Mouse (Mus musculus) neural tube, embryonic 13.5 days (tissue): ENCODE measurements around the gene Map3k6. TPM values are rescaled to one million over a fixed set of nuclear protein-coding genes. Genes with fewer than 3 reads are reported as not detected.
A peak's percentile ranks its signal among the peaks of the same experiment; 100 is the strongest.

ENCODE experiments used
- ATAC-seq: fragments of 200-750 bp; cut with Nextera tagmentation; 2 replicates; pipeline ENCODE4 v1.8.0; 2017; ENCODE audit warnings: low read depth, mild to moderate bottlenecking, moderate TSS enrichment, moderate library complexity
- H3K27ac ChIP-seq: fragments of 300-500 bp; sonication (generic); replicated peaks from 2 replicates; pipeline ENCODE4 v1.5.1; 2015; ENCODE audit warnings: moderate library complexity, mild to moderate bottlenecking, inconsistent platforms
- H3K27me3 ChIP-seq: fragments of 300-500 bp; sonication (generic); 2 replicates; pipeline ENCODE4 v1.6.1; 2015; ENCODE audit warnings: mild to moderate bottlenecking, inconsistent platforms
- H3K36me3 ChIP-seq: fragments of 300-500 bp; sonication (generic); 2 replicates; pipeline ENCODE4 v1.6.1; 2015; ENCODE audit warnings: mild to moderate bottlenecking, inconsistent platforms
- H3K4me1 ChIP-seq: fragments of 300-500 bp; sonication (generic); replicated peaks from 2 replicates; pipeline ENCODE4 v1.6.1; 2015; ENCODE audit warnings: inconsistent platforms
- H3K4me2 ChIP-seq: fragments of 300-500 bp; sonication (generic); 2 replicates; pipeline ENCODE4 v1.6.1; 2015; ENCODE audit warnings: inconsistent platforms, mild to moderate bottlenecking, moderate library complexity
- H3K4me3 ChIP-seq: fragments of 300-500 bp; sonication (generic); 2 replicates; pipeline ENCODE4 v1.5.1; 2015; ENCODE audit warnings: mild to moderate bottlenecking, inconsistent platforms
- H3K9ac ChIP-seq: fragments of 300-500 bp; sonication (generic); 2 replicates; pipeline ENCODE4 v1.6.1; 2015; ENCODE audit warnings: moderate library complexity, mild to moderate bottlenecking, inconsistent platforms
- H3K9me3 ChIP-seq: fragments of 300-500 bp; sonication (generic); 2 replicates; pipeline ENCODE4 v1.6.1; 2016; ENCODE audit warnings: inconsistent platforms
- WGBS: fragments of 180-500 bp; shearing (Covaris S2); methylation state at CpG from one replicate; pipeline ENCODE4 v1.1.7; 2015; 5-methylcytosine and 5-hydroxymethylcytosine counted together
- microRNA-seq: library from miRNA; unstranded; fragments of <30 nt; microRNA quantifications from one replicate; pipeline ENCODE4, GENCODE M21; 2016
- polyA plus RNA-seq: library from polyadenylated mRNA; unstranded; fragments of >200 nt; fragmentation: Nextera tagmentation; extraction: Ambion mirVana; gene quantifications from 2 replicates; pipeline ENCODE4 v1.2.1, GENCODE M21; 2015

The Map3k6 gene
- polyA plus RNA-seq, 1 experiment from 2014 or later = 2.7 TPM

GRCm38 (mm10) chr4:133292901-133293843 is 52.6 kb downstream of the Map3k6 start:
- H3K9me3 ChIP-seq = no peaks in the 10 kb centered on the region
- 7% methylated on average over 24 of the region's 24 CpGs for WGBS
- ATAC-seq = peak; percentile 29; the same call in 1 of the 2 replicates
- H3K4me1 ChIP-seq = peaks cover 28% of the 10 kb centered on the region
- peak overlapping the region; percentile 32; the same call in 1 of the 2 replicates for H3K9ac ChIP-seq
- H3K4me3 ChIP-seq = no peak overlapping the region
- H3K27ac ChIP-seq = peak overlapping the region; percentile 49
- H3K36me3 ChIP-seq = peaks cover 27% of the 10 kb centered on the region
- 0 out of 2 replicates have a peak, but pooled peaks cover 5% of the 10 kb centered on the region for H3K27me3 ChIP-seq
- peak overlapping the region; percentile 14 for H3K4me2 ChIP-seq

- 0 out of 2 replicates have a peak, but pooled peaks cover 5% of the 10 kb centered on the region for H3K27me3 ChIP-seq
- no peaks in the 10 kb centered on the region for H3K9me3 ChIP-seq
- peaks cover 37% of the 10 kb centered on the region for H3K4me1 ChIP-seq
- no peak for ATAC-seq
- H3K9ac ChIP-seq = 0 out of 2 replicates have a peak overlapping the region, but pooled peaks have one; percentile 8
- no peak overlapping the region for H3K4me3 ChIP-seq
- no peak overlapping the region for H3K4me2 ChIP-seq
- 30% methylated on average over 11 of the region's 11 CpGs for WGBS
- H3K27ac ChIP-seq = no peak overlapping the region
- peaks cover 27% of the 10 kb centered on the region for H3K36me3 ChIP-seq
Observed at GRCm38 (mm10) chr4:133294084-133294483, 53.5 kb downstream of the Map3k6 start.

- Histone ChIP-seq H3K27ac (no peak overlapping the region), H3K36me3 (peaks cover 46% of the 10 kb centered on the region), H3K9ac (peak overlapping the region; percentile 18; the same call in 1 of the 2 replicates), H3K4me1 (peaks cover 50% of the 10 kb centered on the region), H3K27me3 (0 out of 2 replicates have a peak, but pooled peaks cover 5% of the 10 kb centered on the region), H3K4me3 (no peak overlapping the region), H3K4me2 (no peak overlapping the region), H3K9me3 (no peaks in the 10 kb centered on the region)
- ATAC-seq = no peak
- 68% methylated on average over 10 of the region's 10 CpGs for WGBS
Observed at GRCm38 (mm10) chr4:133297360-133297759, 56.7 kb downstream of the Map3k6 start.

GRCm38 (mm10) chr4:133297801-133298238 is 57.2 kb downstream of the Map3k6 start:
- Histone ChIP-seq H3K27me3 (0 out of 2 replicates have a peak, but pooled peaks cover 5% of the 10 kb centered on the region), H3K9ac (peak overlapping the region; percentile 51; the same call in 1 of the 2 replicates), H3K27ac (peak overlapping the region; percentile 68), H3K36me3 (peaks cover 47% of the 10 kb centered on the region), H3K4me1 (peaks cover 47% of the 10 kb centered on the region), H3K9me3 (no peaks in the 10 kb centered on the region), H3K4me3 (no peak overlapping the region), H3K4me2 (no peak overlapping the region)
- WGBS = 0% methylated on average over 5 of the region's 5 CpGs
- peak; percentile 74 for ATAC-seq

- H3K9ac ChIP-seq = peak overlapping the region; percentile 49
- no peak for ATAC-seq
Observed at GRCm38 (mm10) chr4:133298516-133299365, 58.1 kb downstream of the Map3k6 start.

GRCm38 (mm10) chr4:133299701-133300100 is 59.1 kb downstream of the Map3k6 start:
- peak overlapping the region; percentile 68 for H3K27ac ChIP-seq
- 0 out of 2 replicates have a peak, but pooled peaks cover 3% of the 10 kb centered on the region for H3K27me3 ChIP-seq
- peaks cover 31% of the 10 kb centered on the region for H3K4me1 ChIP-seq
- no peak overlapping the region for H3K4me3 ChIP-seq
- peak; percentile 25; the same call in 1 of the 2 replicates for ATAC-seq
- no peak overlapping the region for H3K4me2 ChIP-seq
- 45% methylated on average over 5 of the region's 5 CpGs for WGBS
- peaks cover 58% of the 10 kb centered on the region for H3K36me3 ChIP-seq
- peak overlapping the region; percentile 49; the same call in 1 of the 2 replicates for H3K9ac ChIP-seq
- no peaks in the 10 kb centered on the region for H3K9me3 ChIP-seq

More at GRCm38 (mm10) chr4:133298516-133299365, 58.1 kb downstream of the Map3k6 start:
- H3K9me3 ChIP-seq = no peaks in the 10 kb centered on the region
- H3K27me3 ChIP-seq = 0 out of 2 replicates have a peak, but pooled peaks cover 5% of the 10 kb centered on the region
- peak overlapping the region; percentile 68 for H3K27ac ChIP-seq
- 30% methylated on average over 12 of the region's 12 CpGs for WGBS
- H3K4me1 ChIP-seq = peaks cover 38% of the 10 kb centered on the region
- H3K36me3 ChIP-seq = peaks cover 55% of the 10 kb centered on the region
- no peak overlapping the region for H3K4me3 ChIP-seq
- H3K4me2 ChIP-seq = no peak overlapping the region

- H3K27me3 ChIP-seq = no peaks in the 10 kb centered on the region
- ATAC-seq = no peak
- peaks cover 31% of the 10 kb centered on the region for H3K4me1 ChIP-seq
- peak overlapping the region; percentile 34 for H3K27ac ChIP-seq
- no peak overlapping the region for H3K4me3 ChIP-seq
- H3K9ac ChIP-seq = no peak overlapping the region
- no peaks in the 10 kb centered on the region for H3K9me3 ChIP-seq
- WGBS = 90% methylated on average over 11 of the region's 11 CpGs
- peaks cover 58% of the 10 kb centered on the region for H3K36me3 ChIP-seq
- H3K4me2 ChIP-seq = no peak overlapping the region
Observed at GRCm38 (mm10) chr4:133300421-133300820, 59.8 kb downstream of the Map3k6 start.

- no peak for ATAC-seq
- H3K36me3 ChIP-seq = peaks cover 51% of the 10 kb centered on the region
- H3K4me1 ChIP-seq = peaks cover 31% of the 10 kb centered on the region
- peak overlapping the region; percentile 41; the same call in 1 of the 2 replicates for H3K9ac ChIP-seq
- H3K27me3 ChIP-seq = no peaks in the 10 kb centered on the region
- H3K4me3 ChIP-seq = no peak overlapping the region
- H3K4me2 ChIP-seq = no peak overlapping the region
- H3K9me3 ChIP-seq = no peaks in the 10 kb centered on the region
- H3K27ac ChIP-seq = 0 out of 2 replicates have a peak overlapping the region, but pooled peaks have one; percentile 7
- WGBS = 24% methylated on average over 4 of the region's 4 CpGs
Observed at GRCm38 (mm10) chr4:133301802-133302201, 61.2 kb downstream of the Map3k6 start.

Small RNA genes within 50 kb of the gene (microRNA-seq; reads per million reads assigned to microRNA genes)
- gene Mir7017 = not detected

Other genes starting within 250 kb of the Map3k6 start
- gene Ahdc1, start 229.6 kb upstream of the Map3k6 start, polyA plus RNA-seq = 9.4 and 9.9 TPM in 2 replicates
- gene Wasf2, start 110.3 kb upstream of the Map3k6 start, polyA plus RNA-seq = 34.0 and 36.5 TPM in 2 replicates
- gene Cd164l2, start 28.7 kb upstream of the Map3k6 start, polyA plus RNA-seq = 1.1 and 1.6 TPM in 2 replicates
- 0.77 and 1.1 TPM in 2 replicates for gene Gpr3, start 28.3 kb upstream of the Map3k6 start, polyA plus RNA-seq
- 0.25 and 0.28 TPM in 2 replicates for gene Sytl1, start 22.3 kb downstream of the Map3k6 start, polyA plus RNA-seq
- 98.0 and 104 TPM in 2 replicates for gene Tmem222, start 37.0 kb downstream of the Map3k6 start, polyA plus RNA-seq
- 21.9 and 24.3 TPM in 2 replicates for gene Wdtc1, start 112.7 kb downstream of the Map3k6 start, polyA plus RNA-seq
- 7.0 and 7.1 TPM in 2 replicates for gene Slc9a1, start 128.9 kb downstream of the Map3k6 start, polyA plus RNA-seq
- 0.14 and 0.33 TPM in 2 replicates for gene Tent5b, start 239.3 kb downstream of the Map3k6 start, polyA plus RNA-seq